Mouse (Mus musculus): ENCODE data around the gene Mettl16.

DNA sequence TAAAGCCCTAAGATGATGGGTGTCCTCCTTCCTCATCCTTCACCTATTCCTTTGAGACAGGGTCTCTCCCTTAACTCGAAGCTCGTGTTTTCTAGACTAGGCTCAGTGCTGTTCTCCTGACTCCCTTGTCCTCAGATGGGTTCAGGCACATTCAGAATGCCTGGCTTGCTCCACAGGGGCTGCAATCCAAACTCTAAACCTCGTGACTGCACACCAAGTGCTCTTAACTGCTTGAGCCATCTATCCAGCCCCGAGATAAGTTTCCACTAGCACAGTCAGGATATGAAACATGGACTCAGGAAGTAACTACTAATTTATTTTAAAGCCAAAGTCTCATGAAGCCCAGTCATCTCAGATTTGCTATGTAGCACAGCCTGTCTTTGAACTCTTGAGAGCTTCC is 99.9 kb downstream of the Mettl16 start:
- no peak for TF ChIP-seq EP300 (IDR thresholded peaks at IDR 0.05; ENCODE audit: low read depth)
- no peak for TF ChIP-seq CTCF (IDR thresholded peaks at IDR 0.05; ENCODE audit: low read depth)
